Mouse (Mus musculus) kidney, adult 2 months (tissue): ENCODE data around the gene Mettl16.

ENCODE experiments used
- CTCF ChIP-seq: fragments of 200-500 bp; conservative IDR thresholded peaks from 2 replicates; pipeline ENCODE4 v1.5.1; 2011; ENCODE audit warnings: low read depth, mild to moderate bottlenecking, control low read depth, low read length, moderate library complexity, mixed read lengths; ENCODE audit not compliant: insufficient read depth, insufficient read length
- POLR2A ChIP-seq: fragments of 200-500 bp; IDR thresholded peaks from one replicate; pipeline ENCODE4 v1.6.1; 2011; ENCODE audit warnings: low read depth, low read length, control low read depth

GRCm38 (mm10) chr11:74864421-74864820 lies 93.8 kb downstream of the Mettl16 start:
- no peak for TF ChIP-seq CTCF
- TF ChIP-seq POLR2A = no peak
